Mouse (Mus musculus) stomach, postnatal 0 days (tissue): ENCODE results near the gene Nebl.

Experiments
- CTCF ChIP-seq: IDR thresholded peaks from 2 replicates; pipeline ENCODE4 v1.5.1; 2016; ENCODE audit warnings: antibody characterized with exemption, low read depth, mild to moderate bottlenecking, moderate library complexity
- EP300 ChIP-seq: optimal IDR thresholded peaks from 2 replicates; pipeline ENCODE3; 2016; ENCODE audit warnings: antibody characterized with exemption

DNA sequence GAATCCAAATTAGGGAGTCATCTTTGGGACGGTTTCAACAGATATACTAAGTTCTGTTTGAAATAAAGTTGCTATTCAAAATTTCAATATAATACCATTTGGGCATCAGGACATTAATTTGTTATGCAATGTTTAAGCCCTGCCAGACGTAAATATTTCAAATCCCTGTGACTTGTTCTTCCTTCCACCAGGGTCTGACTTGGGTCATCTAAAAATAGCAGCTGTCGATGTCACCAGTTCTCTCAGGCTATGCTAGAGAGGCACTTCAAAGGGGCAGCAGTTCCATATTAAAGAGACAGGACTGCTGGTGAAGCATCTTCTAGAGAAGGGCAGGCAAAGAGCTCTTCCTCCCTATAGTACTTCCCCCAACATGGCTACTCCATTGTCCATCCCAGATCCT, 107.3 kb downstream of the Nebl start:
- TF ChIP-seq CTCF: no peak
- no peak for TF ChIP-seq EP300
